Mouse (Mus musculus): Measurements from ENCODE around the gene Dnpep.

Gene Dnpep

GRCm38 (mm10) chr1:75262969-75263951, 54.5 kb downstream of the Dnpep start:
- DNase-seq = peak; percentile 70

- no peak for DNase-seq
These were observed 56.5 kb downstream of the Dnpep start for GRCm38 (mm10) chr1:75261278-75261677.
